Mouse (Mus musculus) adrenal gland, postnatal 14 days (tissue): ENCODE data around the gene Atxn7l1. TPM values are rescaled to one million over a fixed set of nuclear protein-coding genes. Genes with fewer than 3 reads are reported as not detected.

Experiments
- DNase-seq: peaks from one replicate; pipeline ENCODE4 v3.0.0; 2021; ENCODE audit warnings: mixed read lengths
- long read RNA-seq, 2 experiments: library from polyadenylated mRNA; stranded (forward); transcript quantifications; one replicate each; pipeline ENCODE4 v2.0.0; 2021
- total RNA-seq: library from RNA; stranded (reverse); gene quantifications from 2 replicates; pipeline ENCODE4 v1.2.3, GENCODE M21; 2021

Atxn7l1 gene
- 26.0 and 27.3 TPM in 2 replicates for total RNA-seq
- long read RNA-seq, experiment 1, partial matches to known transcripts = 1 of 8 reads
- long read RNA-seq, experiment 1, other reads (novel, unspliced or antisense) = 1 of 8 reads
- long read RNA-seq, experiment 2, transcript Atxn7l1-203 (4 exons, 1,675 nt) = major isoform, 5 of 7 reads
- long read RNA-seq, experiment 2, partial matches to known transcripts = 1 of 7 reads
- long read RNA-seq, experiment 2, other reads (novel, unspliced or antisense) = 1 of 7 reads

GRCm38 (mm10) chr12:33147497-33148267 is at the start of gene Atxn7l1:
Atxn7l1 (plus strand) TSS chr12:33147693.
- peak; percentile 95 for DNase-seq

- DNase-seq = no peak
These were observed 45.9 kb upstream of the Atxn7l1 start for GRCm38 (mm10) chr12:33101627-33102026.

- DNase-seq = no peak
These were observed 45.0 kb upstream of the Atxn7l1 start for GRCm38 (mm10) chr12:33102342-33103115.

GRCm38 (mm10) chr12:33105724-33106123 is 41.8 kb upstream of the Atxn7l1 start:
- peak; percentile 47 for DNase-seq

- no peak for DNase-seq
These were observed 40.9 kb upstream of the Atxn7l1 start for GRCm38 (mm10) chr12:33106438-33107167.

GRCm38 (mm10) chr12:33109531-33109930 is 38.0 kb upstream of the Atxn7l1 start:
- DNase-seq = peak; percentile 60

- DNase-seq = peak; percentile 39
These were observed 36.5 kb upstream of the Atxn7l1 start for GRCm38 (mm10) chr12:33110894-33111471.

GRCm38 (mm10) chr12:33118624-33119301 is 28.7 kb upstream of the Atxn7l1 start:
- no peak for DNase-seq

GRCm38 (mm10) chr12:33125594-33126227 is 21.8 kb upstream of the Atxn7l1 start:
- DNase-seq = no peak

GRCm38 (mm10) chr12:33126243-33126642 is 21.2 kb upstream of the Atxn7l1 start:
- DNase-seq = no peak

- DNase-seq = no peak
These were observed 19.4 kb upstream of the Atxn7l1 start for GRCm38 (mm10) chr12:33128121-33128520.

GRCm38 (mm10) chr12:33128702-33129101 is 18.8 kb upstream of the Atxn7l1 start:
- no peak for DNase-seq

- peak; percentile 73 for DNase-seq
These were observed 18.1 kb upstream of the Atxn7l1 start for GRCm38 (mm10) chr12:33129410-33129809.

GRCm38 (mm10) chr12:33130401-33130800 is 17.1 kb upstream of the Atxn7l1 start:
- DNase-seq = no peak

GRCm38 (mm10) chr12:33131796-33132195 is 15.7 kb upstream of the Atxn7l1 start:
- DNase-seq = no peak

- no peak for DNase-seq
These were observed 9.6 kb upstream of the Atxn7l1 start for GRCm38 (mm10) chr12:33137857-33138256.

GRCm38 (mm10) chr12:33139083-33139482 is 8.4 kb upstream of the Atxn7l1 start:
- no peak for DNase-seq

GRCm38 (mm10) chr12:33144456-33144855 is 3.0 kb upstream of the Atxn7l1 start:
- DNase-seq = no peak

- DNase-seq = no peak
These were observed 665 bp upstream of the Atxn7l1 start for GRCm38 (mm10) chr12:33146622-33147433.
